Mouse (Mus musculus): ENCODE data around the gene Ttc4. TPM values are rescaled to one million over a fixed set of nuclear protein-coding genes. Genes with fewer than 3 reads are reported as not detected.

Ttc4 gene
- 63.7 and 64.0 TPM in 2 replicates for polyA plus RNA-seq (2015; fragmentation: Nextera tagmentation; extraction: Ambion mirVana)

GRCm38 (mm10) chr4:106678442-106679118 lies at the start of gene Ttc4:
Gene Ttc4, minus strand, starts transcription at chr4:106678944.
- H3K36me3 ChIP-seq (ENCODE audit: insufficient read depth, low read length): peaks cover 25% of the 10 kb centered on the region
- ATAC-seq (replicated peaks; ENCODE audit: low FRiP score, low read depth): peak; percentile 99
- H3K4me2 ChIP-seq (ENCODE audit: low read length): peak within 1 kb of the TSS; percentile 83
- peak within 1 kb of the TSS; percentile 74; the same call in 1 of the 2 replicates for H3K27ac ChIP-seq
- H3K9ac ChIP-seq (ENCODE audit: low read depth, low read length): peak within 1 kb of the TSS; percentile 92
- WGBS: under 1% methylated on average over 43 of the region's 43 CpGs
- peak; percentile 98 for DNase-seq (ENCODE audit: low spot score)
- H3K4me3 ChIP-seq (replicated peaks; ENCODE audit: low read depth, low read length): peak within 1 kb of the TSS; percentile 87
- H3K27me3 ChIP-seq (ENCODE audit: insufficient read depth, low read length): no peaks in the 10 kb centered on the region
- peaks cover 10% of the 10 kb centered on the region for H3K4me1 ChIP-seq (replicated peaks; ENCODE audit: insufficient read depth, low read length)
- H3K9me3 ChIP-seq (replicated peaks; ENCODE audit: low read length): no peaks in the 10 kb centered on the region
- 0 out of 2 replicates have a peak, but pooled peaks have one; percentile 12 for TF ChIP-seq CTCF (IDR thresholded peaks at IDR 0.05; ENCODE audit: low read depth)

- H3K9me3 ChIP-seq (replicated peaks; ENCODE audit: low read length): no peaks in the 10 kb centered on the region
- no peak overlapping the region for H3K9ac ChIP-seq (ENCODE audit: low read depth, low read length)
- H3K27me3 ChIP-seq (ENCODE audit: insufficient read depth, low read length): no peaks in the 10 kb centered on the region
- ATAC-seq (replicated peaks; ENCODE audit: low FRiP score, low read depth) (no peak), DNase-seq (ENCODE audit: low spot score) (no peak)
- H3K4me1 ChIP-seq (replicated peaks; ENCODE audit: insufficient read depth, low read length): no peaks in the 10 kb centered on the region
- no peak overlapping the region for H3K4me2 ChIP-seq (ENCODE audit: low read length)
- H3K36me3 ChIP-seq (ENCODE audit: insufficient read depth, low read length): no peaks in the 10 kb centered on the region
- no peak overlapping the region for H3K4me3 ChIP-seq (replicated peaks; ENCODE audit: low read depth, low read length)
- no peak for TF ChIP-seq CTCF (IDR thresholded peaks at IDR 0.05; ENCODE audit: low read depth)
- H3K27ac ChIP-seq: no peak overlapping the region
- 87% methylated on average over 4 of the region's 4 CpGs for WGBS
These were observed 41.9 kb upstream of the Ttc4 start for GRCm38 (mm10) chr4:106720631-106721030.

- no peak for TF ChIP-seq CTCF (IDR thresholded peaks at IDR 0.05; ENCODE audit: low read depth)
- ATAC-seq (replicated peaks; ENCODE audit: low FRiP score, low read depth) (no peak), DNase-seq (ENCODE audit: low spot score) (no peak)
- H3K4me1 ChIP-seq (replicated peaks; ENCODE audit: insufficient read depth, low read length): no peaks in the 10 kb centered on the region
- WGBS: 77% methylated on average over 6 of the region's 6 CpGs
- no peak overlapping the region for H3K9ac ChIP-seq (ENCODE audit: low read depth, low read length)
- H3K27ac ChIP-seq: no peak overlapping the region
- H3K4me3 ChIP-seq (replicated peaks; ENCODE audit: low read depth, low read length): no peak overlapping the region
- H3K36me3 ChIP-seq (ENCODE audit: insufficient read depth, low read length): no peaks in the 10 kb centered on the region
- no peak overlapping the region for H3K4me2 ChIP-seq (ENCODE audit: low read length)
- no peaks in the 10 kb centered on the region for H3K9me3 ChIP-seq (replicated peaks; ENCODE audit: low read length)
- H3K27me3 ChIP-seq (ENCODE audit: insufficient read depth, low read length): no peaks in the 10 kb centered on the region
These were observed 34.9 kb upstream of the Ttc4 start for GRCm38 (mm10) chr4:106713622-106714021.

- ATAC-seq (replicated peaks; ENCODE audit: low FRiP score, low read depth) (no peak; the same call in 1 of the 2 replicates), DNase-seq (ENCODE audit: low spot score) (peak; percentile 89)
- Histone ChIP-seq H3K27me3 (ENCODE audit: insufficient read depth, low read length) (no peaks in the 10 kb centered on the region), H3K36me3 (ENCODE audit: insufficient read depth, low read length) (no peaks in the 10 kb centered on the region), H3K9ac (ENCODE audit: low read depth, low read length) (no peak overlapping the region), H3K4me2 (ENCODE audit: low read length) (peak overlapping the region; percentile 40), H3K4me1 (replicated peaks; ENCODE audit: insufficient read depth, low read length) (no peaks in the 10 kb centered on the region), H3K27ac (no peak overlapping the region), H3K4me3 (replicated peaks; ENCODE audit: low read depth, low read length) (no peak overlapping the region), H3K9me3 (replicated peaks; ENCODE audit: low read length) (no peaks in the 10 kb centered on the region)
- 0% methylated on average over 8 of the region's 8 CpGs for WGBS
- peak; percentile 95 for TF ChIP-seq CTCF (IDR thresholded peaks at IDR 0.05; ENCODE audit: low read depth)
These were observed 29.7 kb upstream of the Ttc4 start for GRCm38 (mm10) chr4:106708408-106708807.

GRCm38 (mm10) chr4:106707957-106708356 lies 29.2 kb upstream of the Ttc4 start:
- Histone ChIP-seq H3K9ac (ENCODE audit: low read depth, low read length) (no peak overlapping the region), H3K4me1 (replicated peaks; ENCODE audit: insufficient read depth, low read length) (no peaks in the 10 kb centered on the region), H3K27me3 (ENCODE audit: insufficient read depth, low read length) (no peaks in the 10 kb centered on the region), H3K27ac (no peak overlapping the region), H3K4me2 (ENCODE audit: low read length) (peak overlapping the region; percentile 40), H3K4me3 (replicated peaks; ENCODE audit: low read depth, low read length) (no peak overlapping the region), H3K36me3 (ENCODE audit: insufficient read depth, low read length) (no peaks in the 10 kb centered on the region), H3K9me3 (replicated peaks; ENCODE audit: low read length) (no peaks in the 10 kb centered on the region)
- DNase-seq (ENCODE audit: low spot score) (no peak), ATAC-seq (replicated peaks; ENCODE audit: low FRiP score, low read depth) (no peak)
- no peak for TF ChIP-seq CTCF (IDR thresholded peaks at IDR 0.05; ENCODE audit: low read depth)
- WGBS: 34% methylated on average over 5 of the region's 5 CpGs

- Histone ChIP-seq H3K36me3 (ENCODE audit: insufficient read depth, low read length) (no peaks in the 10 kb centered on the region), H3K27me3 (ENCODE audit: insufficient read depth, low read length) (no peaks in the 10 kb centered on the region), H3K9ac (ENCODE audit: low read depth, low read length) (no peak overlapping the region), H3K4me3 (replicated peaks; ENCODE audit: low read depth, low read length) (no peak overlapping the region), H3K27ac (no peak overlapping the region), H3K9me3 (replicated peaks; ENCODE audit: low read length) (no peaks in the 10 kb centered on the region), H3K4me1 (replicated peaks; ENCODE audit: insufficient read depth, low read length) (no peaks in the 10 kb centered on the region), H3K4me2 (ENCODE audit: low read length) (no peak overlapping the region)
- DNase-seq (ENCODE audit: low spot score): no peak
- ATAC-seq (replicated peaks; ENCODE audit: low FRiP score, low read depth): no peak
- TF ChIP-seq CTCF (IDR thresholded peaks at IDR 0.05; ENCODE audit: low read depth): no peak
- WGBS: 39% methylated on average over 8 of the region's 8 CpGs
These were observed 26.4 kb upstream of the Ttc4 start for GRCm38 (mm10) chr4:106705096-106705665.
